Mouse (Mus musculus) megakaryocyte-erythroid progenitor cell, adult 5-6 weeks (primary cell): Measurements from ENCODE around the gene Sh2d3c. TPM values are rescaled to one million over a fixed set of nuclear protein-coding genes. Genes with fewer than 3 reads are reported as not detected.

Experiments used
- ATAC-seq: replicated peaks from 2 replicates; pipeline ENCODE4 v1.8.0; 2016; ENCODE audit warnings: mild to moderate bottlenecking, inconsistent platforms; ENCODE audit not compliant: severe bottlenecking, poor library complexity, low FRiP score, low TSS enrichment
- total RNA-seq, 2 experiments: library from RNA; stranded (forward) in 1 of 2; stranded (reverse) in 1 of 2; fragments of 200-1000, 215-1000 nt in 1 of 2; fragments of >200 nt in 1 of 2; fragmentation: Nextera tagmentation in 1 of 2; gene quantifications; 2 replicates each; pipeline ENCODE4 v1.2.3; 2014 to 2017

The Sh2d3c gene
- total RNA-seq, 2 experiments from 2014 or later: 1.1 to 2.5 TPM

DNA sequence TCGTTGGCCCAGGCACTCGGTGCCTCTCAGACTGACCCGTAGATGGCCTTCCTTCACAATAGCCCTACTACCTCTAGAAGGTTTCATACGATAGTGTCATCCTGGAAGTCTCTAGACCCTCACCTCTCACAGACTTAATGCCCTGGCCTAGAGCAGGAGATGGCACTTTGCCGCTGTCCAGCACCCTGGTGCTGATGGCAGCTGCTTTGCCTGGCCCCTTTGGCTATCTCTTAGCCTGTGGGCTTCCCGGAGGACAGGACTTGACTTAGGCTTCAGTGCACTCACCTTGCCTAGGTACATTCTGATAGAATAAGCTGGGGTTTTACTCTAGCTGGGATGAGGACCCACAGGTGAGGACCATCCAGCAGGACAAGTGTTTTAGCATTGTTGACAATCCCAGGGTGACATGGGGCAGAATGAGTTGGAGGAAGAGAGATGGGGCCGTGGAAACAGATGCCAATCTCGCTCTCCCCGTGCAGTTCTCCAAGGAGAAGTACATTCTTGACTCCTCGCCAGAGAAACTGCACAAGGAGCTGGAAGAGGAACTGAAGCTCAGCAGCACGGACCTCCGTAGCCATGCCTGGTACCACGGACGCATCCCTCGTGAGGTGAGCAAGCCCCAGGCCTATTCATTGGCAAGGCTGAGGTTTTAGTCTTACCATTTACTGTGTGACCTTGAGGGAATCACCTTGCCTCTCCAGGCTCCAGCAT, 23.6 kb downstream of the Sh2d3c start:
- ATAC-seq: no peak

- no peak for ATAC-seq
Observed at GRCm38 (mm10) chr2:32749082-32749481, 28.2 kb downstream of the Sh2d3c start.

- no peak for ATAC-seq
Observed at GRCm38 (mm10) chr2:32750199-32750598, 29.3 kb downstream of the Sh2d3c start.

DNA sequence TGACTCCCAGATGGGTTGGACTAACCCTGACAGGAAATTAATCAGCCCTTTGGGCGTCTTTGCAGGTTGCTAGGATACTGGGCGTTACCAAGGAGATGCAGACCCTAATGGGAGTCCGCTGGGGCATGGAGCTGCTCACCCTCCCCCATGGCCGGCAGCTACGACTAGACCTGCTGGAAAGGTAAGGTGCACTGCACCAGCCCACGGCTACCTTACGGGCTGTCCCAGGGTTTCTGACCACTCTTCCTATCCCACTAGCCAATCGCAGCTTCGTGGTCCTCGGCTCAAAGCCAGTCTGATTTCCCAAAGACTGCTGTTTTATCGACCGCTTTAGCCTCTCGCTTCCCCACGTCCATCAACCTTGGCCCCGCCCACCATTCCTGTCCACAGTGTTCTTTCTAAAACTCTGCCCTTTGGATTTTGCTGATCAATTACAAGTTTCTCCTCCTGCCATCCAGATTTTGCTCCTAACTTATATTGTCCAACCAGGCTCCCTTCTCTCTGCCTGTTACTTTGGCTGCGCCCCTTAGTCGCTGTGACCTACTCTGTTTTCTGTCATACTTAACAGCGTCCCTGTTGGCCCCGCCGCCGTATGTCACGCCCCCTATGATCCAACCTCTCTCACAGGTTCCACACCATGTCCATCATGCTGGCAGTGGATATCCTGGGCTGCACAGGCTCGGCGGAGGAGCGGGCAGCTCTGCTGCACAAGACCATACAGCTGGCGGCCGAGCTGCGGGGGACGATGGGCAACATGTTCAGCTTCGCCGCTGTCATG, 30.2 kb downstream of the Sh2d3c start:
- no peak for ATAC-seq

DNA sequence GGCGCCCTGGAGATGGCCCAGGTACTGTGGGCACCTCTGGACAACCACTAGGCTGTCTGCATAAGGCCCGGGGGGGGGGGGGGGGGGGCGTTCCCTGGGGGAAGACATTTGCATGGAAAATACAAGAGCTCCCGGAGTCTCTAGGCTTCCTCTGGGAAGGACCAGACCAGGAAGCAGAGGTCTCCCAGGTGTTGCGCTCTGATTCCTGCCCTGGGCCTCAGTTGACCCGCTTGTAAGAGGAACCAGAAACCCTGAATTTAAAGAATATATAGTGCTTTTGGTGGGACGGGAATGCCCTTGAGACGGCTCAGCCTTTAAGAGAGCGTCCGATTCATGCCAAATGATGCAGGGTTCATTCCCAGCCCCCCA, 30.8 kb downstream of the Sh2d3c start:
- ATAC-seq: no peak

DNA sequence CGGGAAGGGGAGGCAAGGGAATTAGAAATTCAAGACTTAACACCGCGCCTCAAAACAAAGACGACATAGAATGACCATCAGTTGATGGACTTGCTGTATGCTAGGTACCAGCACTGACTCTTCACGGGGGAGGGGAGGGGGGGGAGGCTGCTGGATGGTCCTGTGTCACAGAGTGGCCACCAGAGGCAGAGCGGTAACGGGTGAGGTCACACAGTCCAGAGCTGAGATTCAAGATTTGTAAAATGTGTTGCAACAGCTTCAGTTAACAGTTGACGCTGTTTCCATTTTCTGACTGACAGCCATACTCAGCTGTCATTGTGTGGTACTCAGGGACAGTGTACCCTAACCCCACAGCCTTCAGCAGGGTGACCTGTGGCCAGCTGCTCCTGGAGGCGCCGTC, 31.3 kb downstream of the Sh2d3c start:
- ATAC-seq: no peak

DNA sequence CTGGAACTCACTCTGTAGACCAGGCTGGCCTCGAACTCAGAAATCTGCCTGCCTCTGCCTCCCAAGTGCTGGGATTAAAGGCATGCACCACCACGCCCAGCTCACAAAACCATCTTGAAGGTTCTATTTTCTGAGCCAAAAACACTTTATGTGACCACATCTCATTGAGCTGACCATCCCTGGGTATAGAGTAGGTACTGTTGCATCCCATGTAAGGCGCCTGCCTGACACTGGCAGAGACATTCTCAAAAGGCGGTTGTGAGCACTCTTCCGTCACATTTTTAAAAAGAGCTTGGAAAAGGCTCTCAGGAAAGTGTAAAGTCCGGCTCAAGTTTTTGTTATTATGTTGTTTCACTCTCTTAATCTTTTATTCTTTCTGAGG, 35.8 kb downstream of the Sh2d3c start:
- ATAC-seq: 0 out of 2 replicates have a peak, but pooled peaks have one; percentile 1

DNA sequence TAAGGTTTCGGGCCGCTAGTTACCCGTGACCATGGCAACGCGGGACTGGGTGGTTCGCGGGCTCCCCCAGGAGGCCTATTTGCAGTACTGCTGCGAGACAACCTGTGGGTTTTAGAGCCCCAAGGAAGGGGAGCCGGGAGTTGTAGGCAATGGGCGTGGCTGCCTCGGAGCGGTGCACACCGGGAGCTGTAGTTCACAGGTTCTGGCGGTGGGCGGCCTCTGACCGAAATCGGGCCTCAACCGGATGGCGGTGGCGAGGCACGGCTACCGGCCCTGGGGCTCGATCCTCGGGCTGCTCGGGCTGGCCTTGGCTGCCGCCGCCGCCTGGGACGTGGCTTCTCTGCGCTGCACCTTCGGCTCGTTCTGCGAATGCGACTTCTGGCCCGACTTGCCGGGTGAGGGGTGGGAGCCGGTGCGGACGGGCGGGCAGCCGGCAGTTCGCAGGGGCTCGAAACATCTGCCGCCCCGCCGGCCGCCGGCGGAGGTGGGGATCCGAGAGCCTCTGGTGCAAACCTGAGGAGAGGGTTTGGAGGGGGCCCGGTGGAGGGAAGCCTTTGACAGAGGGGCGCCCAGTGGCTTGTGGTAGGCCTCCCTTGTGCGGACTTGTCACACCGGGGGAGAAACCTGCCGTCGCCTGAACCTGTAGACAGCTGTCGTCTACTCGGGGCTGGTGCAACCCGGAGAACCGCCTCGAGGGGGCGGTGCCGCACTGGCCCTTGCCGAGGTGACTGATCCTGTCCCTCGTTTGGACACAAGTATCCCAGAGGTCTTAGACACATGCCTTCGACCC, 36.4 kb downstream of the Sh2d3c start, which contains the start of gene Tor2a:
Gene Tor2a (plus strand): TSS at position 179 of the 790 bp plus-strand sequence.
- ATAC-seq: peak; percentile 97

GRCm38 (mm10) chr2:32758503-32758902, 37.6 kb downstream of the Sh2d3c start:
- no peak for ATAC-seq

GRCm38 (mm10) chr2:32759001-32759400, 38.1 kb downstream of the Sh2d3c start:
- no peak for ATAC-seq

DNA sequence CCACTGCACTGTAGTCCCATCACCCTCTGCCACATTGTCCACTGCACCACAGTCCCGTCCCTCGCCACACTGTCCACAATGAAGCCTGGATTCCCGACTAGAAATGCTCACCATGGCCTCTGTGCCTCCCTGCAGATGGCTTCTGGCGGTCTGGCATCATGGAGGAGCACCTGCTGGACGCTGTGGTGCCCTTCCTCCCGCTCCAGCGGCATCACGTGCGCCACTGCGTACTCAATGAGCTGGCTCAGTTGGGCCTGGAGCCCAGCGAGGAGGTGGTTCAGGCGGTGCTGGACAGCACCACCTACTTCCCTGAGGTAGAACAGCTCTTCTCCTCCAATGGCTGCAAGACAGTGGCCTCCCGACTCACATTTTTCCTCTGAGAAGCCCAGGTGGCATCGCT, 40.5 kb downstream of the Sh2d3c start:
- no peak for ATAC-seq

DNA sequence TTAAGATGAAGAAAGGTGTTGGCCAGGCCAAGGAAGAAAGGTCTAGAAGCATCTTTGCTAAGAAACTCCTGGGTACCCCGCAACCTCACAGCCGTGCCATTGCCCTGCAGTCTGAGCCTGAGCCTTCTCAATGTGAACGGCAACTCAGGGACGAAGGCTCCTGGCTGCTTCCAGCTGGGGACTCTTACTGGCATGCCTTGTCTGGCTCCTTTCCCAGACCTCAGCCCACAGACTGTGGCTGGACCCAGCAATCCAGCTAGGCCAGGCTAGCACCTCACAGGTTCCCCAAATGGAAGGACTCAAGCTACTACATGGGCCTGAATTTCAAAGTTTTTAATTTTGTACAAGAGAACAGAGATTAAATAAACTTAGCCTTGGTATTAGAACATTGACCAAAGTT, 41.0 kb downstream of the Sh2d3c start:
- ATAC-seq: no peak

- ATAC-seq: no peak
Observed at GRCm38 (mm10) chr2:32763353-32763752, 42.5 kb downstream of the Sh2d3c start.

DNA sequence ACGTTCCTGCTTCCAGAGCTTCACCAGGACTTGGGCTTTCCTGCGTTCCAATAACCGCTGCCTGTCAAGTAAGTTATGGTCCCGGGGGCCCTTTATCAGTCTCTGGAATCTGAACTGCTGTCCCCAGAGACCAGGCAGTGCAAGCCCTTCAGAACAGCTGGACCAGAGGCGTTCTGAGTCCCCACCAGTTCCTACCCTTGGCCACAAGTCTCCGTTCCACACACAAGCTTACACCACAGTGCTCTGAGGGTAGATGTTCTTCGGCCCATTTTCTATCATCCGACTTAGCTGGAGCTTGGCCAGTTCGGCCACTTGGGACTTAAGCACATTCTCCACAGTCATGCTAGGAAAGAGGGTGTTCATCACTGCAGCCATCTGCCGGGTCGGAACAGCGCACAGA, 46.4 kb downstream of the Sh2d3c start:
- no peak for ATAC-seq

GRCm38 (mm10) chr2:32768661-32769285, 47.9 kb downstream of the Sh2d3c start:
- ATAC-seq: peak; percentile 86

DNA sequence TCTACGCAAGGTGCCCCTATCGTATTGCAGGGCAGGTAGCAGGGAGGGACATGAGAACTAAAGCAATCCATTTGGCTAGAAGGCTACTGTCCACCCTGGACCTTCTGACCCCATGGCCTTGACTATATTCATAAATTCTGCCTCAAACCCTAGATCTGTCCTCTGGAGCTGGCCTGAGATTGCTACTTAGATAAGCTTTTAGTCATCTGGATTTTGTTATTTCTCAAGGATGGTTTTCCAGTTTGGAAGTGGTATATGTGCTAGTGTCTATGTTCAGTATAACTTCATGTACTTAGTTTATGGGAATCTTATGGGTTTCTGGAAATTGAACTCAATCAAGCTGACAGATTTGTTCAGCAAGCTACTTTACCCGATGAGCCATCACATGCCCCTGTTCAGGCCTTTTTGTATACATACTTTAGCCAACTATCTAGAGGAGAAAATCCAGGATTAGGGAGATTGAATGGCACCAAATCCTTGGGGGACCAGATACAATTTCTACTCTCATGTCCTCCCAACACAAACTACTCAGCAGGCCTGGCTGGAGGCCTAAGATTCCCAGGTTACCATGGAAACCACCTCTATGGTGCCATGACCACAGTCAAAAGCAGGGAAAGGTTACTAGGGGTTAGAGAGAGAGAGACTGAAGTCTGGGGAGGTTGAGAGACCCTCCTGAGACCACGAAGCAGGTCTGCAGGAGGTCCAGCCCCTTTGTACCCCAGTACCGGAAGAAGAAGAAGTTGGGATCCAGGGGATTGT, 48.7 kb downstream of the Sh2d3c start:
- ATAC-seq: no peak

DNA sequence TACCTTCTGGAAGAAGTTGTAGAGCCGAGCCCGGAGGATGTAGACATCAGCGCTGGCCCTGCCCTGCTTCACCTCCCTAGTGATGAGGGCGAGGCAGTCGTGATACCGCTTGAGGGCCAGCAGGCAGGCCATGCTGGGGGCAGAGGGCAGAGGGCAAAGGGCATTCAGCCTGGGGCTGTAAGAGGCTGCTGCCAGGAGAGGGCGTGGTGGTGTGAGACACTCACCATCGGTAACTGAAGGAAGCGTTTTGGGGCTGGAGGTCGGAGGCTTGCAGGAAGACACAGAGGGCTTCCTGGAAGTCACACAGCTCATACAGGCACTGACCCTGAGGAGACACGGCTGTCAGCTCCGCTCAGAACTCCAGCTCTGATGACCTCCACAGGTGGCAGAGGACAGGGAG, 51.0 kb downstream of the Sh2d3c start:
- ATAC-seq: no peak

DNA sequence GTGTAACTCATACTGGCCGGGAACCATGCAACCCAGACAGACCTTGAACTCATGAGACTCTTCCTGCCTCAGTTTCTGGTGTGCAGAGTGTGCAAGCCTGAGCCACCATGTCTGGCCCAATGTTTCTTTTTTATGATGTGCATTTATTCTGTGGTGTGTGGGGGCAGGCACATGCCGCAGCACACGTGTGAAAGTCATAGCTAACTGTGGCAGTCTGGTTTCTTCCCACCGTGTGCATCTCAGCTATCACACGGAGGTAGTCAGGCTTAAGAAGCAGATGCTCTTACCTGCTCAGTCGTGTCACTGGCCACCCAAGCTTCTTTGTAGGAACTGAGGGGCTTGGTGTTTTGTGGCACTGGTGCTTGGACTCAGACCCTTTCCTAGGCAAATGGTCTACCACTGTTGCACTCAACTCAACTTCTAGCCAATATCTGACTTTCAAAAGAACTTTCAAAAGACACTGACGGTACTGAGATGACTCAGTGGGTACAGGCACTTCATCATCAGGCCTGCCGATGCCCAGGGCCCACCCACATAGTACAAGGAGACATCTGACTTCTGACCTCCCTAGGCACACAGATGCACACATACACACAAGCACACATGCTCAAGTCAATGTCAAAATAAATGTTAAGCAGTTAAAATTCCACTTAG, 51.9 kb downstream of the Sh2d3c start:
- no peak for ATAC-seq
